Mouse (Mus musculus) T-cell, adult 2 months (primary cell): ENCODE measurements around the gene Fcgr4.

Experiments
- DNase-seq: peaks from one replicate; pipeline ENCODE4 v3.0.0; 2022; ENCODE audit warnings: low spot score

Fcgr4 gene

GRCm38 (mm10) chr1:171011733-171012132 lies 7.0 kb upstream of the Fcgr4 start:
- DNase-seq, result no peak

GRCm38 (mm10) chr1:171016676-171017356 lies 1.9 kb upstream of the Fcgr4 start:
- no peak for DNase-seq

GRCm38 (mm10) chr1:171017468-171018158 lies 1.1 kb upstream of the Fcgr4 start:
- DNase-seq, result no peak

GRCm38 (mm10) chr1:171019311-171019950 lies 711 bp downstream of the Fcgr4 start:
- no peak for DNase-seq

GRCm38 (mm10) chr1:171031752-171032151 lies 13.0 kb downstream of the Fcgr4 start:
- no peak for DNase-seq

GRCm38 (mm10) chr1:171032691-171033090 lies 14.0 kb downstream of the Fcgr4 start:
- DNase-seq, result no peak

GRCm38 (mm10) chr1:171033196-171033595 lies 14.5 kb downstream of the Fcgr4 start:
- DNase-seq, result peak; percentile 35

- peak; percentile 86 for DNase-seq
Measured at GRCm38 (mm10) chr1:171033756-171034155, 15.0 kb downstream of the Fcgr4 start.

- peak; percentile 74 for DNase-seq
Measured at GRCm38 (mm10) chr1:171034201-171034600, 15.5 kb downstream of the Fcgr4 start.

- DNase-seq, result peak; percentile 54
Measured at GRCm38 (mm10) chr1:171035611-171036010, 16.9 kb downstream of the Fcgr4 start.

- DNase-seq, result peak; percentile 77
Measured at GRCm38 (mm10) chr1:171036550-171037324, 18.0 kb downstream of the Fcgr4 start.

GRCm38 (mm10) chr1:171037861-171038721 lies 19.4 kb downstream of the Fcgr4 start:
- DNase-seq, result peak; percentile 88

- DNase-seq, result no peak
Measured at GRCm38 (mm10) chr1:171039135-171039534, 20.4 kb downstream of the Fcgr4 start.

- DNase-seq, result no peak
Measured at GRCm38 (mm10) chr1:171039880-171040279, 21.2 kb downstream of the Fcgr4 start.

GRCm38 (mm10) chr1:171043594-171044153 lies 25.0 kb downstream of the Fcgr4 start:
- peak; percentile 16 for DNase-seq

- DNase-seq, result peak; percentile 83
Measured at GRCm38 (mm10) chr1:171044365-171045078, 25.8 kb downstream of the Fcgr4 start.

GRCm38 (mm10) chr1:171045079-171045465 lies 26.4 kb downstream of the Fcgr4 start:
- DNase-seq, result no peak

GRCm38 (mm10) chr1:171046501-171046900 lies 27.8 kb downstream of the Fcgr4 start:
- no peak for DNase-seq

- DNase-seq, result no peak
Measured at GRCm38 (mm10) chr1:171049263-171049662, 30.5 kb downstream of the Fcgr4 start.

GRCm38 (mm10) chr1:171050774-171051173 lies 32.1 kb downstream of the Fcgr4 start:
- no peak for DNase-seq
